Mouse (Mus musculus) adrenal gland, postnatal 36 days (tissue): Measurements from ENCODE around the gene Def8. TPM values are rescaled to one million over a fixed set of nuclear protein-coding genes. Genes with fewer than 3 reads are reported as not detected.
"Not testable (repeated sequence)": the region's sequence is repeated elsewhere in the genome, so short reads cannot be mapped to it uniquely, and the experiment has no call there.

Source experiments
- DNase-seq, 2 experiments: peaks; one replicate each; pipeline ENCODE4 v3.0.0; 2021; ENCODE audit warnings: mixed read lengths in 1 of 2
- total RNA-seq, 2 experiments: library from RNA; stranded (reverse); gene quantifications; 2 replicates each; pipeline ENCODE4 v1.2.3; 2021

The Def8 gene
- total RNA-seq, 2 experiments from 2014 or later: 21.7 to 32.6 TPM

GRCm38 (mm10) chr8:123412560-123413170, 10.7 kb upstream of the Def8 start:
- DNase-seq: no peak

GRCm38 (mm10) chr8:123414255-123414654, 9.1 kb upstream of the Def8 start:
- no peak for DNase-seq

- not testable (repeated sequence) for DNase-seq
Measured at GRCm38 (mm10) chr8:123414997-123415696, 8.2 kb upstream of the Def8 start.

GRCm38 (mm10) chr8:123415967-123416943, 7.1 kb upstream of the Def8 start:
- no peak for DNase-seq

GRCm38 (mm10) chr8:123416944-123417555, 6.3 kb upstream of the Def8 start:
- DNase-seq: no peak

- no peak for DNase-seq
Measured at GRCm38 (mm10) chr8:123419711-123420110, 3.6 kb upstream of the Def8 start.

GRCm38 (mm10) chr8:123420525-123421281, 2.6 kb upstream of the Def8 start:
- no peak for DNase-seq

GRCm38 (mm10) chr8:123421325-123421724, 2.0 kb upstream of the Def8 start:
- no peak for DNase-seq

- peak; percentile 75 to 84 for DNase-seq
Measured at GRCm38 (mm10) chr8:123422056-123422780, 1.1 kb upstream of the Def8 start.

- DNase-seq: no peak
Measured at GRCm38 (mm10) chr8:123422781-123423159, 557 bp upstream of the Def8 start.

- no peak for DNase-seq
Measured at GRCm38 (mm10) chr8:123426511-123427509, 3.5 kb downstream of the Def8 start.

GRCm38 (mm10) chr8:123427639-123428275, 4.4 kb downstream of the Def8 start:
- no peak for DNase-seq

- DNase-seq: no peak
Measured at GRCm38 (mm10) chr8:123428343-123428893, 5.1 kb downstream of the Def8 start.

- DNase-seq: no peak
Measured at GRCm38 (mm10) chr8:123428939-123429721, 5.8 kb downstream of the Def8 start.

- not testable (repeated sequence) for DNase-seq
Measured at GRCm38 (mm10) chr8:123429722-123430013, 6.3 kb downstream of the Def8 start.

GRCm38 (mm10) chr8:123430936-123431335, 7.6 kb downstream of the Def8 start:
- DNase-seq: not testable (repeated sequence)

- no peak for DNase-seq
Measured at GRCm38 (mm10) chr8:123431616-123432365, 8.5 kb downstream of the Def8 start.
